Mouse (Mus musculus) layer of hippocampus, adult 6 months (tissue): ENCODE data around the gene Zfp352. TPM values are rescaled to one million over a fixed set of nuclear protein-coding genes. Genes with fewer than 3 reads are reported as not detected.

Experiments used
- long read RNA-seq, 2 experiments: library from polyadenylated mRNA; unstranded; transcript quantifications; one replicate each; pipeline ENCODE4 v2.0.0; 2019 to 2020
- polyA plus RNA-seq: library from polyadenylated mRNA; unstranded; fragments of <200 nt; fragmentation: Nextera tagmentation; gene quantifications from 2 replicates; pipeline ENCODE4 v1.2.3, GENCODE M21; 2021

Zfp352 gene
- polyA plus RNA-seq: not detected in 2 replicates
- long read RNA-seq, experiment 1: 0 reads
- long read RNA-seq, experiment 2: 0 reads

GRCm38 (mm10) chr4:90218520-90218919 lies at the start of gene Zfp352:
TSS of gene Zfp352 (plus strand) at chr4:90218820.

